Mouse (Mus musculus) olfactory bulb, adult 2 months (tissue): Measurements from ENCODE around the gene Ankrd33.

Experiments
- CTCF ChIP-seq: fragments of 200-500 bp; IDR thresholded peaks from 2 replicates; pipeline ENCODE4 v1.5.1; 2012; ENCODE audit warnings: low read depth, mild to moderate bottlenecking, low read length, moderate library complexity; ENCODE audit not compliant: insufficient read depth
- POLR2A ChIP-seq: fragments of 200-500 bp; IDR thresholded peaks from 2 replicates; pipeline ENCODE4 v1.6.1; 2012; ENCODE audit warnings: mild to moderate bottlenecking, low read depth, low read length, moderate library complexity; ENCODE audit not compliant: insufficient read depth

- TF ChIP-seq POLR2A (no peak), CTCF (no peak)
These were observed 40.4 kb upstream of the Ankrd33 start for GRCm38 (mm10) chr15:101075150-101075549.
